ENCODE assay signal across 8 mouse cellular contexts in the genomic region with DNA sequence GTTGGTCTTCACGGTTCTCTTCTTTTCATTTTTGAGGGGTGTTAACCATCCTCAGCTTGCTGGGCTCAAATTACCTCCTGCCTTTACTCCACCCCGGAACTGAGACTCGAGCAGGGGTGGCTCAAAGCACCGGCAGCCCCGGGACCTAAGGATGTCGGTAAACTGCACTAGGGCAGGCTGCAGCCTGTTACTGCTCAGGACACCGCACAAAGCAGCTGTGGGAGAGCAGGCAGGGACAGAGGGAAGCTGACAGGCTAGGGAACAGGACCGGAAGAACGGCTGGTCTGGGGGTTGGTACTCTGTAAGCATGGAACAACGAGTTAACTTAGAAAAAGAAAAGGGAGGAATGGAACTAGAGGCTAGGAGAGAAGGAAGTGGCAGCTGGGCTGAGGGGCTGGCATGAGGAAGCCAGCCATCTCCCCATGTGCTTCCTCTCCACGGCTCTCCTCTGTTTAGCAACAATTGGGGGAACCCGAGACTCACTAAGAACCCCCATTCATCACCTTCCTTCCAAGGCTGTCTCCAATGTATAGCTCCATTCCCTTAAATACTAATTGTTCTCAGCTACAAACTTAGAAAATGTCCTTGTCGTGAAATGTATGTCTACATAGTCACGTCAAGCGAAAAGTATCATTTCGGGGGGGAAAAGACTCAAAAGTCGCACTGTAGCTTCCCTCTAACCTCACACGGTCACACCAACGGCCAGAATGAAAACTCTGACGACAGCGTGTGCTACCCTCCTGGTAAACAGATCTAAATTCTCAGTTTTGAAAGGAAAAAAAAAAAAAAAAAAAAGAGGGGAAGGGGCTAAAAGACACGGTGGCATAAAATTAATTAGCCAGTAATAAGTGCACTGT. TPM values are rescaled to one million over a fixed set of nuclear protein-coding genes. Genes with fewer than 3 reads are reported as not detected.
DNase-seq lines count a peak whose midpoint lies in the region; ATAC-seq lines count a peak whose summit lies in the region.

No protein-coding gene starts in this region.

- intact Hi-C loops in heart, postnatal 36 days (cut with DNase I), result no loop called here

- H3K4me1 ChIP-seq in heart, embryonic 13.5 days, result peaks cover 12% of the 10 kb centered on the region; the same call in 1 of the 2 replicates
- peaks cover 7% of the 10 kb centered on the region; the same call in 1 of the 2 replicates for H3K4me1 ChIP-seq in midbrain, embryonic 15.5 days

- no peak for DNase-seq in heart, postnatal 36 days
- DNase-seq in embryo, embryonic 11 days, result peak; percentile 55
- DNase-seq in induced T-regulatory cell, adult 2 months (ENCODE audit: low read depth), result peak; percentile 35
- no peak for DNase-seq in MN1 (ENCODE audit: low spot score)
- no peak for DNase-seq in Muller cell, postnatal 12 days (ENCODE audit: inconsistent ontology term)
- no peak for DNase-seq in adrenal gland, adult 2 months

- H3K4me2 ChIP-seq in heart, embryonic 13.5 days, result peak overlapping the region; percentile 66
- H3K4me2 ChIP-seq in midbrain, embryonic 15.5 days, result peak overlapping the region; percentile 37

- peak overlapping the region; percentile 75 for H3K9ac ChIP-seq in heart, embryonic 13.5 days
- no peak overlapping the region for H3K9ac ChIP-seq in midbrain, embryonic 15.5 days

- no peak overlapping the region for H3K27ac ChIP-seq in heart, embryonic 13.5 days (replicated peaks)
- no peak overlapping the region for H3K27ac ChIP-seq in midbrain, embryonic 15.5 days

- no peak for ATAC-seq in heart, embryonic 13.5 days (ENCODE audit: extremely low read depth, insufficient number of reproducible peaks, low FRiP score, low TSS enrichment)
- no peak for ATAC-seq in midbrain, embryonic 15.5 days (replicated peaks)

- H3K9me3 ChIP-seq in heart, embryonic 13.5 days, result no peaks in the 10 kb centered on the region
- no peaks in the 10 kb centered on the region for H3K9me3 ChIP-seq in midbrain, embryonic 15.5 days

- H3K36me3 ChIP-seq in heart, embryonic 13.5 days, result no peaks in the 10 kb centered on the region
- no peaks in the 10 kb centered on the region for H3K36me3 ChIP-seq in midbrain, embryonic 15.5 days (replicated peaks)

- H3K4me3 ChIP-seq in heart, embryonic 13.5 days, result peak overlapping the region; percentile 39
- H3K4me3 ChIP-seq in midbrain, embryonic 15.5 days, result no peak overlapping the region

- no peaks in the 10 kb centered on the region for H3K27me3 ChIP-seq in heart, embryonic 13.5 days (replicated peaks)
- H3K27me3 ChIP-seq in midbrain, embryonic 15.5 days (replicated peaks), result no peaks in the 10 kb centered on the region

- 36% methylated on average over 22 of the region's 22 CpGs for WGBS in heart, embryonic 13.5 days
- 37% methylated on average over 22 of the region's 22 CpGs for WGBS in midbrain, embryonic 15.5 days

RNA-seq across cellular contexts. Expression of a gene that starts 42.5 kb away (rescaled TPM):
- 56.6 and 61.0 TPM in 2 replicates for polyA plus RNA-seq in heart, embryonic 13.5 days (2015; fragmentation: Nextera tagmentation; extraction: Ambion mirVana)
- total RNA-seq in heart, postnatal 36 days (2021), result 10 to 100 TPM; 65.9 to 68.5 TPM
- polyA plus RNA-seq in midbrain, embryonic 15.5 days (2015; fragmentation: Nextera tagmentation; extraction: Ambion mirVana), result 70.2 and 74.0 TPM in 2 replicates
- total RNA-seq in adrenal gland, adult 2 months (2021), result 10 to 100 TPM; 68.6 to 76.7 TPM
- polyA plus RNA-seq in adrenal gland, adult 2 months (2012; rRNA removed), result 36.8 and 37.5 TPM in 2 replicates

Comparison
In these comparisons a context has a peak if more than half of its experiments do, and no peak if none do; other contexts are left out.
1. DNase-seq: peak in embryo, embryonic 11 days (single experiment) and induced T-regulatory cell, adult 2 months (single experiment); none in heart, postnatal 36 days (0 of 2), MN1 (single experiment), Muller cell, postnatal 12 days (single experiment) and adrenal gland, adult 2 months (single experiment).